Mouse (Mus musculus) cerebellum, adult 2 months (tissue): ENCODE results near the gene Slc25a16. TPM values are rescaled to one million over a fixed set of nuclear protein-coding genes. Genes with fewer than 3 reads are reported as not detected.

Experiments used
- DNase-seq, 2 experiments: peaks; one replicate each; pipeline ENCODE4 v3.0.0; 2021
- H3K27ac ChIP-seq: fragments of 200-500 bp; 2 replicates; pipeline ENCODE4 v1.5.1; 2012; ENCODE audit warnings: low read length, control low read depth, inconsistent platforms; ENCODE audit not compliant: insufficient read depth
- H3K27me3 ChIP-seq: fragments of 200-500 bp; 2 replicates; pipeline ENCODE4 v1.6.1; 2012; ENCODE audit warnings: inconsistent platforms, mild to moderate bottlenecking, low read length, moderate library complexity; ENCODE audit not compliant: control insufficient read depth, insufficient read depth
- H3K4me1 ChIP-seq: fragments of 200-500 bp; 2 replicates; pipeline ENCODE4 v1.6.1; 2011; ENCODE audit warnings: low read length; ENCODE audit not compliant: control insufficient read depth, insufficient read depth
- H3K4me3 ChIP-seq: fragments of 200-500 bp; replicated peaks from 2 replicates; pipeline ENCODE3; 2011; ENCODE audit warnings: mild to moderate bottlenecking, low read depth, low read length, control low read depth; ENCODE audit not compliant: insufficient read depth
- CTCF ChIP-seq: fragments of 200-500 bp; IDR thresholded peaks from 2 replicates; pipeline ENCODE4 v1.5.1; 2011; ENCODE audit warnings: low read depth, mild to moderate bottlenecking, control low read depth, low read length, moderate library complexity, borderline replicate concordance; ENCODE audit not compliant: insufficient read depth
- POLR2A ChIP-seq: fragments of 200-500 bp; IDR thresholded peaks from 2 replicates; pipeline ENCODE4 v1.6.1; 2011; ENCODE audit warnings: low read length, control low read depth, borderline replicate concordance; ENCODE audit not compliant: insufficient read depth
- WGBS: fragments of 180-500 bp; shearing (Covaris S2); methylation state at CpG from one replicate; pipeline ENCODE4 v1.1.7; 2018; 5-methylcytosine and 5-hydroxymethylcytosine counted together
- polyA plus RNA-seq: library from polyadenylated mRNA; depleted of rRNA; stranded (reverse); fragments of >200 nt; gene quantifications from 2 replicates; pipeline ENCODE4 v1.2.3, GENCODE M21; 2012; rRNA removed

The Slc25a16 gene
- polyA plus RNA-seq, 1 experiment: 27.0 TPM

GRCm38 (mm10) chr10:62993991-62994390, 73.6 kb downstream of the Slc25a16 start:
- Histone ChIP-seq H3K4me1 (peaks cover 4% of the 10 kb centered on the region; the same call in 1 of the 2 replicates), H3K27me3 (no peaks in the 10 kb centered on the region), H3K27ac (no peak overlapping the region), H3K4me3 (no peak overlapping the region)
- WGBS: 57% methylated on average over 7 of the region's 9 CpGs
- TF ChIP-seq POLR2A: no peak
- TF ChIP-seq CTCF: no peak
- no peak for DNase-seq

Other genes starting within 250 kb of the Slc25a16 start
- gene Stox1, start 194.5 kb upstream of the Slc25a16 start, polyA plus RNA-seq: 1.4 TPM in 2 replicates
- 39.5 and 41.5 TPM in 2 replicates for gene Ccar1, start 128.3 kb upstream of the Slc25a16 start, polyA plus RNA-seq
- 6.5 and 7.4 TPM in 2 replicates for gene Tet1, start 11.6 kb upstream of the Slc25a16 start, polyA plus RNA-seq
- gene Dna2, start 26.4 kb downstream of the Slc25a16 start, polyA plus RNA-seq: 3.0 and 3.9 TPM in 2 replicates
- 68.4 and 70.4 TPM in 2 replicates for gene Rufy2, start 59.6 kb downstream of the Slc25a16 start, polyA plus RNA-seq
- gene Hnrnph3, start 103.6 kb downstream of the Slc25a16 start, polyA plus RNA-seq: 97.0 and 97.6 TPM in 2 replicates
- 2.0 and 2.5 TPM in 2 replicates for gene Pbld2, start 103.7 kb downstream of the Slc25a16 start, polyA plus RNA-seq
- 0.32 and 0.47 TPM in 2 replicates for gene Pbld1, start 139.5 kb downstream of the Slc25a16 start, polyA plus RNA-seq
- gene Atoh7, start 179.0 kb downstream of the Slc25a16 start, polyA plus RNA-seq: 18.5 and 22.6 TPM in 2 replicates